ENCODE assay signal across 9 mouse cellular contexts in the genomic region with DNA sequence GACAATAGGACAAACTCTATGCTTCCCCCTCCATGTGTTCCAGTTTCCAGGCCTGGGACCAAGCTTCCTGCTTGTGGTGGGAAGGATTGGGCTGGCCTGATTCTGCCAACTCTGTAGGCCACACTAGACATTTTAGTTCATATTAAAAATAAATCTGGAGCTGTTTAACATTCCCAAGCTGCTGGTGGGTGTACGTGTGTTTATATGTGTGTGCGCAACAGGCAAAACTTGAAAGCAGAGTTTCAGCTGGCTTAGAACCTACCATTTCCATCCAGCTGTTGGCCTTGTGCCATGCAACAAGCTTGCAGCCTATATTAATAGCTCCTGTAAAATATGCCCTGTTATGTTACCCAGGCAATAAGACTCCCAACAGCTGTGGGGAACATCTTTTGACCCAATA.
A peak's percentile ranks its signal among the peaks of the same experiment; 100 is the strongest.
DNase-seq lines count a peak whose midpoint lies in the region; ATAC-seq lines count a peak whose summit lies in the region.
"Had no signal": no experiment of that assay in that cellular context is flagged by ENCODE, and none has a peak within 500 bp of the region (broad histone marks: within the 10 kb centered on the region; RNA-seq: fewer than 3 reads in every experiment).

No protein-coding gene starts in this region.

- no peak for ATAC-seq in embryonic facial prominence, embryonic 13.5 days (ENCODE audit: insufficient number of reproducible peaks, insufficient read depth, low FRiP score, low TSS enrichment, low read depth)
- ATAC-seq in midbrain, embryonic 14.5 days (ENCODE audit: low FRiP score, low TSS enrichment): no peak

- H3K9me3 ChIP-seq in embryonic facial prominence, embryonic 13.5 days: no peaks in the 10 kb centered on the region
- no peaks in the 10 kb centered on the region for H3K9me3 ChIP-seq in embryonic facial prominence, embryonic 10.5 days
- H3K9me3 ChIP-seq in midbrain, embryonic 14.5 days (ENCODE audit: control insufficient read depth, low read length): no peaks in the 10 kb centered on the region
- H3K9me3 ChIP-seq in heart, embryonic 10.5 days: no peaks in the 10 kb centered on the region
- H3K9me3 ChIP-seq: liver, embryonic 15.5 days had no signal

- H3K36me3 ChIP-seq in embryonic facial prominence, embryonic 13.5 days: no peaks in the 10 kb centered on the region
- H3K36me3 ChIP-seq in embryonic facial prominence, embryonic 10.5 days (replicated peaks): no peaks in the 10 kb centered on the region
- H3K36me3 ChIP-seq in midbrain, embryonic 14.5 days (ENCODE audit: control insufficient read depth, insufficient read depth, low read length): no peaks in the 10 kb centered on the region
- no peaks in the 10 kb centered on the region for H3K36me3 ChIP-seq in heart, embryonic 10.5 days
- H3K36me3 ChIP-seq: liver, embryonic 15.5 days had no signal

- no peak overlapping the region for H3K4me3 ChIP-seq in embryonic facial prominence, embryonic 13.5 days
- H3K4me3 ChIP-seq in embryonic facial prominence, embryonic 10.5 days: no peak overlapping the region
- H3K4me3 ChIP-seq in midbrain, embryonic 14.5 days (replicated peaks; ENCODE audit: low read depth, low read length): no peak overlapping the region
- no peak overlapping the region for H3K4me3 ChIP-seq in heart, embryonic 10.5 days
- H3K4me3 ChIP-seq: liver, embryonic 15.5 days had no signal

- H3K4me2 ChIP-seq in embryonic facial prominence, embryonic 13.5 days: no peak overlapping the region
- H3K4me2 ChIP-seq in midbrain, embryonic 14.5 days (ENCODE audit: low read length): no peak overlapping the region
- H3K4me2 ChIP-seq: liver, embryonic 15.5 days had no signal

- no peak overlapping the region for H3K9ac ChIP-seq in embryonic facial prominence, embryonic 13.5 days
- H3K9ac ChIP-seq in midbrain, embryonic 14.5 days (replicated peaks; ENCODE audit: low read length): no peak overlapping the region
- H3K9ac ChIP-seq: liver, embryonic 15.5 days had no signal

- H3K4me1 ChIP-seq in embryonic facial prominence, embryonic 13.5 days: 0 out of 2 replicates have a peak, but pooled peaks cover 15% of the 10 kb centered on the region
- no peaks in the 10 kb centered on the region for H3K4me1 ChIP-seq in embryonic facial prominence, embryonic 10.5 days
- no peaks in the 10 kb centered on the region for H3K4me1 ChIP-seq in midbrain, embryonic 14.5 days (ENCODE audit: control insufficient read depth, insufficient read depth, low read length)
- H3K4me1 ChIP-seq in heart, embryonic 10.5 days: no peaks in the 10 kb centered on the region
- H3K4me1 ChIP-seq: liver, embryonic 15.5 days had no signal

- no peaks in the 10 kb centered on the region for H3K27me3 ChIP-seq in embryonic facial prominence, embryonic 13.5 days
- no peaks in the 10 kb centered on the region for H3K27me3 ChIP-seq in embryonic facial prominence, embryonic 10.5 days (replicated peaks; ENCODE audit: low read depth, poor library complexity, severe bottlenecking)
- H3K27me3 ChIP-seq in midbrain, embryonic 14.5 days (ENCODE audit: control insufficient read depth, insufficient read depth, low read length): no peaks in the 10 kb centered on the region
- no peaks in the 10 kb centered on the region for H3K27me3 ChIP-seq in heart, embryonic 10.5 days (ENCODE audit: insufficient read depth, poor library complexity, severe bottlenecking)
- H3K27me3 ChIP-seq: liver, embryonic 15.5 days had no signal

- 45% methylated on average over 2 of the region's 2 CpGs for WGBS in embryonic facial prominence, embryonic 13.5 days
- 91% methylated on average over 2 of the region's 2 CpGs for WGBS in embryonic facial prominence, embryonic 10.5 days
- WGBS in midbrain, embryonic 14.5 days: 95% methylated on average over 2 of the region's 2 CpGs
- 84% methylated on average over 2 of the region's 2 CpGs for WGBS in heart, embryonic 10.5 days

- peak overlapping the region; percentile 11; the same call in 1 of the 2 replicates for H3K27ac ChIP-seq in embryonic facial prominence, embryonic 13.5 days
- no peak overlapping the region for H3K27ac ChIP-seq in embryonic facial prominence, embryonic 10.5 days (replicated peaks)
- no peak overlapping the region for H3K27ac ChIP-seq in midbrain, embryonic 14.5 days (replicated peaks; ENCODE audit: low read depth, low read length)
- H3K27ac ChIP-seq in heart, embryonic 10.5 days: no peak overlapping the region
- H3K27ac ChIP-seq: liver, embryonic 15.5 days had no signal

- DNase-seq in embryonic facial prominence, embryonic 10.5 days (ENCODE audit: low spot score): no peak
- DNase-seq in urinary bladder, postnatal 14 days (ENCODE audit: low spot score): peak; percentile 5
- no peak for DNase-seq in urinary bladder, adult 2 months (ENCODE audit: low spot score)
- peak; percentile 38 for DNase-seq in lung, postnatal 36 days
- no peak for DNase-seq in thymus, postnatal 14 days
- DNase-seq in midbrain, embryonic 14.5 days: no peak
- no peak for DNase-seq in heart, embryonic 10.5 days (ENCODE audit: low spot score)

Comparison
In these comparisons a context has a peak if more than half of its experiments do, and no peak if none do; other contexts are left out.
1. DNase-seq: peak in urinary bladder, postnatal 14 days (single experiment) and lung, postnatal 36 days (single experiment); none in embryonic facial prominence, embryonic 10.5 days (single experiment), urinary bladder, adult 2 months (single experiment), thymus, postnatal 14 days (single experiment), midbrain, embryonic 14.5 days (single experiment) and heart, embryonic 10.5 days (single experiment).